ENCODE assay signal across 51 mouse cellular contexts in genomic region chr6:42777066-42777465, GRCm38 (mm10). TPM values are rescaled to one million over a fixed set of nuclear protein-coding genes. Genes with fewer than 3 reads are reported as not detected.
"Had no signal": no experiment of that assay in that cellular context is flagged by ENCODE, and none has a peak within 500 bp of the region (broad histone marks: within the 10 kb centered on the region; RNA-seq: fewer than 3 reads in every experiment).

No protein-coding gene starts in this region.

- H3K4me1 ChIP-seq: heart, embryonic 12.5 days; heart, embryonic 13.5 days; heart, embryonic 15.5 days; hindbrain, embryonic 10.5 days; hindbrain, embryonic 12.5 days; hindbrain, embryonic 13.5 days; hindbrain, embryonic 15.5 days; intestine, embryonic 15.5 days; kidney, embryonic 15.5 days had no signal

- H3K4me3 ChIP-seq: heart, embryonic 12.5 days; heart, embryonic 13.5 days; heart, embryonic 15.5 days; hindbrain, embryonic 10.5 days; hindbrain, embryonic 12.5 days; hindbrain, embryonic 13.5 days; hindbrain, embryonic 15.5 days; intestine, embryonic 15.5 days; kidney, embryonic 15.5 days; layer of hippocampus, adult 2 months; left cerebral cortex, adult 2 months had no signal

- H3K27me3 ChIP-seq: heart, embryonic 12.5 days; heart, embryonic 13.5 days; heart, embryonic 15.5 days; hindbrain, embryonic 12.5 days; hindbrain, embryonic 13.5 days; hindbrain, embryonic 15.5 days; intestine, embryonic 15.5 days; kidney, embryonic 15.5 days had no signal

- H3K36me3 ChIP-seq: heart, embryonic 12.5 days; heart, embryonic 13.5 days; heart, embryonic 15.5 days; hindbrain, embryonic 10.5 days; hindbrain, embryonic 12.5 days; hindbrain, embryonic 13.5 days; hindbrain, embryonic 15.5 days; intestine, embryonic 15.5 days; kidney, embryonic 15.5 days had no signal

- H3K9me3 ChIP-seq: heart, embryonic 13.5 days; heart, embryonic 15.5 days; hindbrain, embryonic 10.5 days; hindbrain, embryonic 12.5 days; hindbrain, embryonic 13.5 days; hindbrain, embryonic 15.5 days; intestine, embryonic 15.5 days; kidney, embryonic 15.5 days had no signal

- DNase-seq: heart, postnatal 10 days; heart, postnatal 14 days; heart, postnatal 36 days; heart, postnatal 4 days; kidney, adult 11 months; kidney, adult 18-20 months; kidney, adult 2 months; kidney, adult 8-10 months; kidney, adult 9 months; kidney, postnatal 10 days; kidney, postnatal 14 days; kidney, postnatal 25 days; kidney, postnatal 36 days; kidney, postnatal 4 days; layer of hippocampus, adult 9-11 months; layer of hippocampus, postnatal 36 days had no signal

- ATAC-seq: hindbrain, embryonic 16.5 days; hindbrain, postnatal 0 days; inflammation-experienced regulatory T-cells, adult 6 months; intestine, embryonic 15.5 days; intestine, embryonic 16.5 days; intestine, postnatal 0 days had no signal

- H3K9ac ChIP-seq: heart, embryonic 12.5 days; heart, embryonic 13.5 days; heart, embryonic 15.5 days; hindbrain, embryonic 12.5 days; hindbrain, embryonic 13.5 days; hindbrain, embryonic 14.5 days; hindbrain, embryonic 15.5 days; intestine, embryonic 15.5 days; kidney, embryonic 15.5 days had no signal

- H3K4me2 ChIP-seq: heart, embryonic 12.5 days; heart, embryonic 13.5 days; heart, embryonic 15.5 days; hindbrain, embryonic 12.5 days; hindbrain, embryonic 13.5 days; hindbrain, embryonic 14.5 days; hindbrain, embryonic 15.5 days; intestine, embryonic 15.5 days; kidney, embryonic 15.5 days had no signal

- H3K27ac ChIP-seq: heart, embryonic 13.5 days; heart, embryonic 15.5 days; hindbrain, embryonic 10.5 days; hindbrain, embryonic 12.5 days; hindbrain, embryonic 13.5 days; hindbrain, embryonic 14.5 days; hindbrain, embryonic 15.5 days; hindbrain, postnatal 0 days; intestine, embryonic 15.5 days; kidney, embryonic 15.5 days; kidney, postnatal 0 days; layer of hippocampus, adult 2 months; left cerebral cortex, adult 2 months had no signal

RNA-seq across cellular contexts. Expression of gene Olfr452, which starts 7.8 kb away (rescaled TPM):
- total RNA-seq: heart, postnatal 10 days; heart, postnatal 14 days; heart, postnatal 25 days; heart, postnatal 36 days; heart, postnatal 4 days; hematopoietic stem cell, adult 5-6 weeks; hindbrain, postnatal 0 days; layer of hippocampus, adult 18-20 months; layer of hippocampus, adult 2 months; layer of hippocampus, adult 8-10 months; layer of hippocampus, postnatal 10 days; layer of hippocampus, postnatal 14 days; layer of hippocampus, postnatal 25 days; layer of hippocampus, postnatal 36 days; left cerebral cortex, adult 18-20 months; left cerebral cortex, adult 2 months; left cerebral cortex, adult 8-10 months had no signal
- polyA plus RNA-seq: heart, embryonic 12.5 days; heart, embryonic 13.5 days; heart, embryonic 14.5 days; heart, embryonic 15.5 days; heart, embryonic 16.5 days; heart, postnatal 0 days; hindbrain, embryonic 10.5 days; hindbrain, embryonic 11.5 days; hindbrain, embryonic 12.5 days; hindbrain, embryonic 13.5 days; hindbrain, embryonic 14.5 days; hindbrain, embryonic 15.5 days; hindbrain, embryonic 16.5 days; hindbrain, postnatal 0 days; inflammation-experienced regulatory T-cells, adult 6 months; intestine, embryonic 14.5 days; intestine, embryonic 15.5 days; intestine, embryonic 16.5 days; intestine, postnatal 0 days; kidney, adult 2 months; kidney, embryonic 14.5 days; kidney, embryonic 15.5 days; kidney, embryonic 16.5 days; kidney, postnatal 0 days; large intestine, adult 2 months had no signal

RNA-seq across cellular contexts. Expression of gene Olfr38, which starts 20.9 kb away (rescaled TPM):
- total RNA-seq: heart, postnatal 10 days; heart, postnatal 14 days; heart, postnatal 25 days; heart, postnatal 36 days; heart, postnatal 4 days; hematopoietic stem cell, adult 5-6 weeks; hindbrain, postnatal 0 days; layer of hippocampus, adult 18-20 months; layer of hippocampus, adult 2 months; layer of hippocampus, adult 8-10 months; layer of hippocampus, postnatal 10 days; layer of hippocampus, postnatal 14 days; layer of hippocampus, postnatal 25 days; layer of hippocampus, postnatal 36 days; left cerebral cortex, adult 18-20 months; left cerebral cortex, adult 2 months; left cerebral cortex, adult 8-10 months had no signal
- polyA plus RNA-seq: heart, embryonic 12.5 days; heart, embryonic 13.5 days; heart, embryonic 14.5 days; heart, embryonic 15.5 days; heart, embryonic 16.5 days; heart, postnatal 0 days; hindbrain, embryonic 10.5 days; hindbrain, embryonic 11.5 days; hindbrain, embryonic 12.5 days; hindbrain, embryonic 13.5 days; hindbrain, embryonic 14.5 days; hindbrain, embryonic 15.5 days; hindbrain, embryonic 16.5 days; hindbrain, postnatal 0 days; inflammation-experienced regulatory T-cells, adult 6 months; intestine, embryonic 14.5 days; intestine, embryonic 15.5 days; intestine, embryonic 16.5 days; intestine, postnatal 0 days; kidney, adult 2 months; kidney, embryonic 14.5 days; kidney, embryonic 15.5 days; kidney, embryonic 16.5 days; kidney, postnatal 0 days; large intestine, adult 2 months had no signal

RNA-seq across cellular contexts. Expression of gene Olfr450, which starts 34.7 kb away (rescaled TPM):
- total RNA-seq: heart, postnatal 10 days; heart, postnatal 14 days; heart, postnatal 25 days; heart, postnatal 36 days; heart, postnatal 4 days; hematopoietic stem cell, adult 5-6 weeks; hindbrain, postnatal 0 days; layer of hippocampus, adult 18-20 months; layer of hippocampus, adult 2 months; layer of hippocampus, adult 8-10 months; layer of hippocampus, postnatal 10 days; layer of hippocampus, postnatal 14 days; layer of hippocampus, postnatal 25 days; layer of hippocampus, postnatal 36 days; left cerebral cortex, adult 18-20 months; left cerebral cortex, adult 2 months; left cerebral cortex, adult 8-10 months had no signal
- polyA plus RNA-seq: heart, embryonic 12.5 days; heart, embryonic 13.5 days; heart, embryonic 14.5 days; heart, embryonic 15.5 days; heart, embryonic 16.5 days; heart, postnatal 0 days; hindbrain, embryonic 10.5 days; hindbrain, embryonic 11.5 days; hindbrain, embryonic 12.5 days; hindbrain, embryonic 13.5 days; hindbrain, embryonic 14.5 days; hindbrain, embryonic 15.5 days; hindbrain, embryonic 16.5 days; hindbrain, postnatal 0 days; inflammation-experienced regulatory T-cells, adult 6 months; intestine, embryonic 14.5 days; intestine, embryonic 15.5 days; intestine, embryonic 16.5 days; intestine, postnatal 0 days; kidney, adult 2 months; kidney, embryonic 14.5 days; kidney, embryonic 15.5 days; kidney, embryonic 16.5 days; kidney, postnatal 0 days; large intestine, adult 2 months had no signal

RNA-seq across cellular contexts. Expression of gene Olfr453, which starts 37.9 kb away (rescaled TPM):
- total RNA-seq: heart, postnatal 10 days; heart, postnatal 14 days; heart, postnatal 25 days; heart, postnatal 36 days; heart, postnatal 4 days; hematopoietic stem cell, adult 5-6 weeks; hindbrain, postnatal 0 days; layer of hippocampus, adult 18-20 months; layer of hippocampus, adult 2 months; layer of hippocampus, adult 8-10 months; layer of hippocampus, postnatal 10 days; layer of hippocampus, postnatal 14 days; layer of hippocampus, postnatal 25 days; layer of hippocampus, postnatal 36 days; left cerebral cortex, adult 18-20 months; left cerebral cortex, adult 2 months; left cerebral cortex, adult 8-10 months had no signal
- polyA plus RNA-seq: heart, embryonic 12.5 days; heart, embryonic 13.5 days; heart, embryonic 14.5 days; heart, embryonic 15.5 days; heart, embryonic 16.5 days; heart, postnatal 0 days; hindbrain, embryonic 10.5 days; hindbrain, embryonic 11.5 days; hindbrain, embryonic 12.5 days; hindbrain, embryonic 13.5 days; hindbrain, embryonic 14.5 days; hindbrain, embryonic 15.5 days; hindbrain, embryonic 16.5 days; hindbrain, postnatal 0 days; inflammation-experienced regulatory T-cells, adult 6 months; intestine, embryonic 14.5 days; intestine, embryonic 15.5 days; intestine, embryonic 16.5 days; intestine, postnatal 0 days; kidney, adult 2 months; kidney, embryonic 14.5 days; kidney, embryonic 15.5 days; kidney, embryonic 16.5 days; kidney, postnatal 0 days; large intestine, adult 2 months had no signal

RNA-seq across cellular contexts. Expression of gene Olfr449, which starts 57.1 kb away (rescaled TPM):
- total RNA-seq: heart, postnatal 10 days; heart, postnatal 14 days; heart, postnatal 25 days; heart, postnatal 36 days; heart, postnatal 4 days; hematopoietic stem cell, adult 5-6 weeks; hindbrain, postnatal 0 days; layer of hippocampus, adult 18-20 months; layer of hippocampus, adult 2 months; layer of hippocampus, adult 8-10 months; layer of hippocampus, postnatal 10 days; layer of hippocampus, postnatal 14 days; layer of hippocampus, postnatal 25 days; layer of hippocampus, postnatal 36 days; left cerebral cortex, adult 18-20 months; left cerebral cortex, adult 2 months; left cerebral cortex, adult 8-10 months had no signal
- polyA plus RNA-seq: heart, embryonic 12.5 days; heart, embryonic 13.5 days; heart, embryonic 14.5 days; heart, embryonic 15.5 days; heart, embryonic 16.5 days; heart, postnatal 0 days; hindbrain, embryonic 10.5 days; hindbrain, embryonic 11.5 days; hindbrain, embryonic 12.5 days; hindbrain, embryonic 13.5 days; hindbrain, embryonic 14.5 days; hindbrain, embryonic 15.5 days; hindbrain, embryonic 16.5 days; hindbrain, postnatal 0 days; inflammation-experienced regulatory T-cells, adult 6 months; intestine, embryonic 14.5 days; intestine, embryonic 15.5 days; intestine, embryonic 16.5 days; intestine, postnatal 0 days; kidney, adult 2 months; kidney, embryonic 14.5 days; kidney, embryonic 15.5 days; kidney, embryonic 16.5 days; kidney, postnatal 0 days; large intestine, adult 2 months had no signal
